Mouse (Mus musculus): ENCODE measurements around the gene Cttnbp2nl. TPM values are rescaled to one million over a fixed set of nuclear protein-coding genes. Genes with fewer than 3 reads are reported as not detected.
A peak's percentile ranks its signal among the peaks of the same experiment; 100 is the strongest.

The Cttnbp2nl gene
- 10 to 100 TPM; 30.0 to 34.0 TPM for total RNA-seq (2021)
- long read RNA-seq, experiment 1, full-length matches to known transcripts = 10 of 19 reads
- long read RNA-seq, experiment 1, partial matches to known transcripts = 2 of 19 reads
- long read RNA-seq, experiment 1, other reads (novel, unspliced or antisense) = 7 of 19 reads
- long read RNA-seq, experiment 2, full-length matches to known transcripts = 10 of 22 reads
- long read RNA-seq, experiment 2, partial matches to known transcripts = 2 of 22 reads
- long read RNA-seq, experiment 2, other reads (novel, unspliced or antisense) = 10 of 22 reads

DNA sequence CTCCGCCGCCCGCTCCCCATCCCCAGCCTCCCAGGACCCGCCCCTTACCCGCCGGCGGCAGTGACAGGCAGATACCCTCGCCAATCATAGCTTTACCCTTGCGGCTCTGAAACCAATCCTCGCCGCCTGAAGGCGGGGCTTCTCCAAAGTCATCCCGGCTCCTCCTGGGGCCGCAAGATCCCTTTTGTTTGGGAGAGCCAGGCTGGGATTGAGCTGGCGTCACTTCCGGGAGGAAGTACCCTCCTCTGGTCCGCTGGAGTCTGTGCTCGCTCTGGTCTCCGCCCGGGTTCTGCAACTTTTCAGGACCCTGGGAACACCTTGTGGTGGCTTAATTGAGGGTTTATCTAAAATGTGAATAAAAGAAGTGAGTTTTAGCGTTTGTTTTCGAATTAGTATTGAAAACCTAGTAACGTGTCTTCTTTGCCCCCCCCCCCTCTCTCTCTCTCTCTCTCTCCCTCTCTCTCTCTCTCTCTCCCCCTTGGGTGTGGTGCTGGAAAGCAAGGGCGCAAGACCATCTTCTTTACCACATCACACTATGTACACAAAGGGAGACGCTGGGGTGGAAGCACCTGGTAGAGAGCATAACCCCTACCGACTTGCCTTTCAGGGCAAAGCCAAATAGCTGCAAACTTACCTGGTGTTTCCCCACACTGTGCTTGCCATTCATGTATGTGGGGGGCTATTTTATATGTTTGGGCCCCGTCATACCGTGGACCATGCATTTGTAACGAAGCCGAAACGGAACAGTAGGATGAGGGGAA lies at the start of gene Cttnbp2nl:
Cttnbp2nl (minus strand) TSS at position 210 of the 761 bp plus-strand sequence.
- DNase-seq (ENCODE audit: low spot score in 2 of 2) = peak; percentile 99

- no peak for DNase-seq (ENCODE audit: low spot score in 2 of 2)
These were observed 47.3 kb upstream of the Cttnbp2nl start for GRCm38 (mm10) chr3:105100270-105100589.

DNA sequence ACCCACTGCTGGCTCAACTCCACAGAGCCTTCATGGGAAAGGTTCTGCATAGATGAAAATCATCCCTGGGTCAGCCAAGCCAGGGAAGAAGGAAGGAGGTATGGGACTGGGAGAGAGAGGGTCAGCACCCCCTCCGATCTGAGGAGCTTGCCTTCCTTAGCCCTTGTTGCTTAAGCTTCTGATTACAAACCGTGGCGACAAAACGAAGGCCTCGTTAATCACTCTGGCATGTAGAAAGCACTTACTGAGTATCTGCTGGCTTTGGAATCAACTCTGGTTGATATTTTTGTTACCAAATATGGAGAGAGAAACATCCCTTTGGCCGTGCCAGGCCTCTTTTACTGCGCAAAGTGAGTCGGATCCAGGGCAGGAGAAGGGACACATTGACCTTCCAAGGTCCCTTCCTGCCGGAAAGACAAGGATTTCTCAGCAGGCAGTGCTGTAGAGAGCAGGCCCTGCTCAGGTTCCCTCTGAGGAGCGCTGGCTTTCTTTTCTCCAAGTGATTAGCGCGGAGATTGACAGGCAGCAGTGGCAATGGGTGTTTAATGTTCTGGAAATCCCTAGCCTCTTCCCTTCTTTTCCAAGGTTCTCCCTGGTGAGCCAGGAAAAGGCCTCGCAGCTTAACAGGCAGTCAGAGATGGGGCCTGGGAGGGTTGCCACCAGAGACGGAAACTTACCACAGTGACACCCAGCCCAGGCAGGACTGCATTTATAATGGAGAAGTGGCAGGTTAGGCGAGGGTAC lies 46.8 kb upstream of the Cttnbp2nl start:
- no peak for DNase-seq (ENCODE audit: low spot score in 2 of 2)

GRCm38 (mm10) chr3:105097581-105097980 lies 44.6 kb upstream of the Cttnbp2nl start:
- DNase-seq (ENCODE audit: low spot score in 2 of 2) = no peak

DNA sequence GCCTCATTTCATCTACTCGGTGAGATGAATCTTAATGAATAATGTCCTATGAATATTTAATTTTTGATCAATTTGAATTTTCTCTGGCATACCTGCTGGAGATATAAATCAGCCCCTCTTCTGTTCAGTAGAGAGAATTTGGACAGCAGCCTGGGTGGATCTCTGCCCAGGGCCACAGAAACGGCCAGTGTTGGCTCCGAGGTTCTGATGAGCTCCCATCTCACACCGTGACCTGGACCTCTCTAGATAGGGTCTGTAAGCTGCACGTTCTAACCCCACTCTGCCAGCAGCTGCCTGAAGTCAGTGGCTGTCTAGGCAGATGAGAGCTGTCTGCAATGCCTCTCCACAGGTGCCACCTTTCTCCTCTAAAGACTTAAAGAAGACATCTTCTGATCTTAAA lies 42.1 kb upstream of the Cttnbp2nl start:
- DNase-seq (ENCODE audit: low spot score in 2 of 2) = no peak

- no peak for DNase-seq (ENCODE audit: low spot score in 2 of 2)
These were observed 41.5 kb upstream of the Cttnbp2nl start for GRCm38 (mm10) chr3:105094448-105094847.

DNA sequence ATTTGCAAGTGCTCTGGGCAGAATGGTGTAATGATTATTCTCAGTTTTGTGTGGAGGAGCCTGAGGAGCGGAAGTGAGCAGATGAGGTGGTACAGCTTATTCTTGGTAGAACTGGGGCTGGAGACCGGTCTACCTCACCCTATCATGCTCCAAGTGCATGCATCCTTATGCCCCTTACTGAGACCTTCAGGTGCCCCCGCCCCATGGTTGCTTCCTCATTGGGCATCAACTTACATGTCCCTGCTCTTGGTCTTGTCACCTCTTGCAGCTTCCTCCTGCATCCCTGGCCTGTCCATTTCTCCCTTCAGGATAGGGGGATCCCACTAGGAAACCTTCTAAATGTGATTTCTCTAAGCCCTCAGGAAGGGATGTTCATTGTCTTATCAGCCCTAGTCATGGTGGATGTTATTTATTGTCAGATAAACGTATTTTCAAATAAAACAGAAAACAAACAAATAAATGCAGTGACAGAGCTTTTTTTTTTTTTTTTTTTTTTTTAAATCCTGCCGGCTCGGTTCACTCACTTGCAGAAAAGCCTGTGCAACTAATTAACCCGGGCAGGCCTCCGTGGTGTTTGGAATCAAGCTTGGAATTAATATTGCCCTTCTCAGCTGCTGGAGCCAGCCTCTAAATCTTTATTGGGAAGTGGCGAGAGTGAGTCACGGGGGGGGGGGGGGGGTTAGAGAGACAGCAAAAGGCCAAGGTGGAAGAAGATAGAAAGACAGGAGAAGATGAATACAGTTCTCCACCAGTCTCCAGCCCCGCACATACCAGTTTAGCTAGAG lies 40.0 kb upstream of the Cttnbp2nl start:
- DNase-seq (ENCODE audit: low spot score in 2 of 2) = no peak

GRCm38 (mm10) chr3:105090981-105091380 lies 38.0 kb upstream of the Cttnbp2nl start:
- peak; percentile 27 to 57 for DNase-seq (ENCODE audit: low spot score in 2 of 2)

GRCm38 (mm10) chr3:105090147-105090546 lies 37.2 kb upstream of the Cttnbp2nl start:
- no peak for DNase-seq (ENCODE audit: low spot score in 2 of 2)

DNA sequence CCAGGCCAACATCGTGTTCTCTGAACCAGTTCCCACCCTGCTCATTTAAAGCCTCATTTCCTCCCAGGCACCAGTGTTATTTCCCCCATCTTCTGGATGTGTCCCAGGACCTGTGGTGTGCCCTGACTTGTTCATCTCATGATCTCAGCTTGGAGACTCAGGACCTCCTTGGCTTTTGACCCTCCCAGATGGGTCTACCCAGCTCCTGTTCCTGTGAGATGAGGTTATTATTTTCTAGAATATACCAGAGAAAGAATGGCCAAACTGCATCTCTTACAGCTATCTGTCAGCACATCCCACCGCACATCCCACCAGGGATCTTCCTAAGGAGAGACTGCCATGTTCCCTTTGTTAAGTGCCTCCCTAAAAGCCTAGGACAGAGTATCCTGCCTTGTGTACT lies 35.7 kb upstream of the Cttnbp2nl start:
- DNase-seq (ENCODE audit: low spot score in 2 of 2) = no peak

DNA sequence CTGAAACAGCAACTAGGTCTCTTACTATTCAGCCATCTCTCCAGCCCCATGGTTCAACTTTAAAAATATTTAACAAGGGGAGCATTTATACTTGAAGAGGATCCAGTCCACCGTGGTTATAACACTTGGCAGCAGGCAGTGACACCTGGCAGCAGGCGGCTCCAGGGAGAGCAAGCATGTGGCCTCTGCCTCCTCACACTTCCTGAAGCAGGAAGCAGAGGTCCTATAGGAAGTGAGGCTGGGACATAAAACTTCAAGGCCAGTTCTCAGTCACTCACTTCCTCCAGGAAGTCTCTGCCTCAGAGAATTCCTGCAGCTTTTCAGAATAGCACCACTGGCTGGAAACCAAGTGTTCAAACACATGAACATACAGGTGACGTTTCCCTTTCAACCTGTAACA lies 34.4 kb upstream of the Cttnbp2nl start:
- DNase-seq (ENCODE audit: low spot score in 2 of 2) = no peak

DNA sequence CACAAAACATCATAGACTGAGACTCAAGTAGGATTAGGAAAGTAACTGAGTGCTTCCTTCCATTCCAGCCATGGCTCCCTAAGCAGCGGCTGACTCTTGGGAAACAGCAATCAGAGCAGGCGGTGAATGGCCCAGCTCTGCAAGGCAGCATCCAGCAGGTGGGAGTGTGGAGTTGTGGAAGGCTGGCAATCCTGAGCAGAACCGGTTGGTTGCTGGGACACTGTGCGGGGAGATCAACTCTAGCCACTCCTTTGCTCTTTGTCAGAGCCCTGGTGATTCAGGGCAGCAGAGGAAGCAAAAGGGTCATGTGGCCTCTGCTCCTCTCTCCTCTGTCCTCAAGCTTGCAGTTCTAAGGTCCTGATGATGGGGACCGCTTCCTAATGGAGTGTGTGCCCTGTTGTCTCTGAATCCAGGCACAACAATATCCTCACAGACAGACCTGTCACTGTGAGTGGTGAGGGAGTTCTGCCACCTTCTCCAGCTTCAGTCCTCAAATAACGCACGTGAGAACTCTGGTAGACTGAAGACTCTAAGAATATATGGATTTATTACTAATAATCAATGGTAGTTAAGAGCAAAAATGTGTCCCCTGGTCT lies 25.4 kb upstream of the Cttnbp2nl start:
- DNase-seq (ENCODE audit: low spot score in 2 of 2) = peak; percentile 81 to 87

- DNase-seq (ENCODE audit: low spot score in 2 of 2) = no peak
These were observed 22.9 kb upstream of the Cttnbp2nl start for GRCm38 (mm10) chr3:105075796-105076195.

- no peak for DNase-seq (ENCODE audit: low spot score in 2 of 2)
These were observed 19.6 kb upstream of the Cttnbp2nl start for GRCm38 (mm10) chr3:105072536-105072935.

DNA sequence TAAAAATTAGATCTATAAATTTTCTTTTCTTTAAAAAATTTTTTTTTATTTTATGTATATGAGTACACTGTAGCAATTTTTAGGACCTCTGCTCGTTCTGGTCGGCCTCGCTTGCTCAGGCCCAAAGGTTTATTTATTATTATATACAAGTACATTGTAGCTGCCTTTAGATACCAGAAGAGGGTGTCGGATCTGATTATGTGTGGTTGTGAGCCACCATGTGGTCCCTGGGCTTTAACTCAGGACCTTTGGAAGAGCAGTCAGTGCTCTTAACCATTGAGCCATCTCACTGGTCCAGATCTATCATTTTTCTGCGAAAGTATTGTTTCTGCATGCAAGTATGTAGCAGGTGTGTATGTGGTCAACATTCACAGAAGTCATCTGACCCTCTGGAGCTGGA lies 18.3 kb upstream of the Cttnbp2nl start:
- no peak for DNase-seq (ENCODE audit: low spot score in 2 of 2)

DNA sequence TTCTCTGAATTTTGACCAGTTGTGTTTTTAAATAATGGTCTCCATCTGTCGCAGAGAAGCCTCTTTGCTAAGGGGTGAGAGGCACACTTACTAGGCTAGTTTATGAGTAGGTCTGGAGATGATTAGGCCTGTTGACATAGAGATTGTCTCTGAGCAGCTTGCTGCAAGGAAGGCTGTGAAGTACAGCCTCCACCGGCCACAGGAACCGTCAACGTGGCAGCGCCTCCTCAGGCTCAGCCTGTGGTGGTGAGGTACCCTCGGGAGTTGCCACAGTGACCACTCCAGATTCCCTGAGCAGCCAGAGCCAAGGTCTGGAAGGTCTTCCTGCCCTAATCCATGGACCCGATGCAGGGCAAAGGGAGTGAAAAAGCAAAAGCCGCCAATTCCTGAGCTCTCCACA lies 17.6 kb upstream of the Cttnbp2nl start:
- no peak for DNase-seq (ENCODE audit: low spot score in 2 of 2)

DNA sequence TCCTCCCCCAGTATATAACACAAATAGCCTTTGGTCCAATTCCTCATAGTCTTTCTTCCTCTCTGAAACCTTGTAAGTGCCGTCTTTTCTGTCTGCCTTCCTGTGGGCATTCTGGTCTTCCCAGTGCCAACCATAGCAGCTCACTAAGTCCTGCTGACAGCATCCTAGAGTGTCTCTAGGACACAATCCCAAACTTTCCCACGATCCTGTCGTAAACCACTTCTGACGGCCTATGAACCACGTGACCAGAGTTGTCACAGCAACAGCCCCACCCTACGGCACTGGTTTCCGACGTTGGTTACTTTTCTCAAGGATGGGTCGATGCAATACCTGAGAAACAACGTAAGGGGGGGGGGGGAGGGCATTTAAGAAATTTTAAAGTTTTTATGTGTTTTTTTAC lies 13.6 kb upstream of the Cttnbp2nl start, which contains the start of gene 4930564D02Rik:
4930564D02Rik (plus strand) TSS at position 301 of the 400 bp plus-strand sequence.
- no peak for DNase-seq (ENCODE audit: low spot score in 2 of 2)

DNA sequence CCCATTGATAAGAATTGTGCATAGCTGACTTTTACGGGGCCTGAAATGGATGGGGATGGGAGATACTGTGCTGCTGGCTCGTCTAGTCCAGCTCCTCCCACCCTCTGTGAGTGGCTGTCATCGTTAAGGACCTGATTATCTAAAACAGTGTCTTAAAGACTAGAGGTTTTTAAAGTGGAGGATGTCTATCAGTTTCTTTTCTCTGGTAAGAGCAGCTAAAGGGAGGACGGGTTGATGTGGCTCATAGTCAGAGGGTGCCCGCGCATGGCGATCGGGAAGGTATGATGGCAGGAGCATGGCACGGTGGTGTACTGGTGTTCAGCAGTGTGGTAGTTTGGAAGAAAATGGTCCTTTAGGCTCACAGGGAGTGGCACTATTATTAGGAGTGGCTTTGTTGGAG lies 9.7 kb upstream of the Cttnbp2nl start:
- no peak for DNase-seq (ENCODE audit: low spot score in 2 of 2)

- DNase-seq (ENCODE audit: low spot score in 2 of 2) = no peak
These were observed 9.0 kb upstream of the Cttnbp2nl start for GRCm38 (mm10) chr3:105061991-105062390.

GRCm38 (mm10) chr3:105061496-105061895 lies 8.6 kb upstream of the Cttnbp2nl start:
- DNase-seq (ENCODE audit: low spot score in 2 of 2) = no peak

- DNase-seq (ENCODE audit: low spot score in 2 of 2) = no peak
These were observed 8.0 kb upstream of the Cttnbp2nl start for GRCm38 (mm10) chr3:105060992-105061391.

Measured in layer of hippocampus, postnatal 14 days (tissue).